In genomic region chr5:35758081-35759053, GRCm38 (mm10) we compare ENCODE assay signal across 8 mouse cellular contexts. TPM values are rescaled to one million over a fixed set of nuclear protein-coding genes. Genes with fewer than 3 reads are reported as not detected.
DNase-seq lines count a peak whose midpoint lies in the region; ATAC-seq lines count a peak whose summit lies in the region.

No protein-coding gene starts in this region.

- no peaks in the 10 kb centered on the region for H3K9me3 ChIP-seq in forebrain, embryonic 14.5 days (replicated peaks; ENCODE audit: control insufficient read depth, low read length)
- no peaks in the 10 kb centered on the region for H3K9me3 ChIP-seq in limb, embryonic 12.5 days
- H3K9me3 ChIP-seq in neural tube, embryonic 12.5 days: no peaks in the 10 kb centered on the region

- H3K27me3 ChIP-seq in forebrain, embryonic 14.5 days (replicated peaks; ENCODE audit: control insufficient read depth, insufficient read depth, low read length): peaks cover 20% of the 10 kb centered on the region
- H3K27me3 ChIP-seq in limb, embryonic 12.5 days: peaks cover 73% of the 10 kb centered on the region
- peaks cover 31% of the 10 kb centered on the region for H3K27me3 ChIP-seq in neural tube, embryonic 12.5 days (replicated peaks)

- peak; percentile 35 for DNase-seq in gastrocnemius, postnatal 10 days
- DNase-seq in gastrocnemius, adult 18-20 months (ENCODE audit: low spot score): no peak
- DNase-seq in R1 (ENCODE audit: low read depth, low spot score): peak; percentile 72
- DNase-seq in forebrain, embryonic 14.5 days (ENCODE audit: low spot score): no peak
- peak; percentile 58 for DNase-seq in induced T-regulatory cell, adult 2 months (ENCODE audit: low read depth)
- no peak for DNase-seq in ovary, postnatal 10 days (ENCODE audit: low spot score)

- peak; percentile 36 for ATAC-seq in forebrain, embryonic 14.5 days
- ATAC-seq in limb, embryonic 12.5 days (ENCODE audit: insufficient number of reproducible peaks, insufficient read depth, low FRiP score, low TSS enrichment, low read depth): peak; percentile 28; the same call in 1 of the 2 replicates
- no peak; the same call in none of the 2 replicates for ATAC-seq in neural tube, embryonic 12.5 days (ENCODE audit: low FRiP score, low read depth)

- WGBS in forebrain, embryonic 14.5 days: 2% methylated on average over 38 of the region's 40 CpGs
- WGBS in limb, embryonic 12.5 days: 2% methylated on average over 40 of the region's 40 CpGs
- WGBS in neural tube, embryonic 12.5 days: 2% methylated on average over 40 of the region's 40 CpGs

- peak overlapping the region; percentile 57 for H3K4me3 ChIP-seq in forebrain, embryonic 14.5 days (ENCODE audit: low read depth, low read length)
- H3K4me3 ChIP-seq in limb, embryonic 12.5 days (replicated peaks): peak overlapping the region; percentile 54
- H3K4me3 ChIP-seq in neural tube, embryonic 12.5 days: peak overlapping the region; percentile 46

- peaks cover 4% of the 10 kb centered on the region; the same call in 1 of the 2 replicates for H3K4me1 ChIP-seq in forebrain, embryonic 14.5 days (ENCODE audit: control insufficient read depth, insufficient read depth, low read length)
- H3K4me1 ChIP-seq in limb, embryonic 12.5 days (replicated peaks): peaks cover 13% of the 10 kb centered on the region
- peaks cover 11% of the 10 kb centered on the region for H3K4me1 ChIP-seq in neural tube, embryonic 12.5 days

- no peaks in the 10 kb centered on the region for H3K36me3 ChIP-seq in forebrain, embryonic 14.5 days (ENCODE audit: control insufficient read depth, insufficient read depth, low read length)
- H3K36me3 ChIP-seq in limb, embryonic 12.5 days: no peaks in the 10 kb centered on the region
- H3K36me3 ChIP-seq in neural tube, embryonic 12.5 days: no peaks in the 10 kb centered on the region

- H3K27ac ChIP-seq in forebrain, embryonic 14.5 days (ENCODE audit: low read depth, low read length): no peak overlapping the region
- H3K27ac ChIP-seq in limb, embryonic 12.5 days: no peak overlapping the region
- H3K27ac ChIP-seq in neural tube, embryonic 12.5 days: no peak overlapping the region

- peak overlapping the region; percentile 62 for H3K9ac ChIP-seq in forebrain, embryonic 14.5 days (ENCODE audit: low read length)
- H3K9ac ChIP-seq in limb, embryonic 12.5 days (replicated peaks): peak overlapping the region; percentile 48
- peak overlapping the region; percentile 51 for H3K9ac ChIP-seq in neural tube, embryonic 12.5 days

- peak overlapping the region; percentile 98 for H3K4me2 ChIP-seq in forebrain, embryonic 14.5 days (ENCODE audit: low read length)
- peak overlapping the region; percentile 98 for H3K4me2 ChIP-seq in limb, embryonic 12.5 days
- H3K4me2 ChIP-seq in neural tube, embryonic 12.5 days (replicated peaks): peak overlapping the region; percentile 97

RNA-seq across cellular contexts. Expression of gene Ablim2, which starts 0.7 kb away (rescaled TPM):
- total RNA-seq in gastrocnemius, postnatal 10 days (2021): 10 to 100 TPM; 51.3 to 68.7 TPM
- total RNA-seq in gastrocnemius, adult 18-20 months (2021): 10 to 100 TPM; 35.0 to 45.0 TPM
- 4.7 and 7.4 TPM in 2 replicates for polyA plus RNA-seq in forebrain, embryonic 14.5 days (2014; fragmentation: Nextera tagmentation; extraction: Ambion mirVana)
- 1.1 TPM in 2 replicates for polyA plus RNA-seq in limb, embryonic 12.5 days (2016; fragmentation: Nextera tagmentation; extraction: Ambion mirVana)
- polyA plus RNA-seq in neural tube, embryonic 12.5 days (2016; fragmentation: Nextera tagmentation; extraction: Ambion mirVana): 3.0 and 4.4 TPM in 2 replicates

RNA-seq across cellular contexts. Expression of gene Sh3tc1, which starts 18.6 kb away (rescaled TPM):
- total RNA-seq in gastrocnemius, postnatal 10 days (2021): 1 to 10 TPM; 3.7 to 5.2 TPM
- total RNA-seq in gastrocnemius, adult 18-20 months (2021): 1 to 10 TPM; 2.1 to 3.9 TPM
- 1.3 and 2.2 TPM in 2 replicates for polyA plus RNA-seq in forebrain, embryonic 14.5 days (2014; fragmentation: Nextera tagmentation; extraction: Ambion mirVana)
- 4.3 and 5.6 TPM in 2 replicates for polyA plus RNA-seq in limb, embryonic 12.5 days (2016; fragmentation: Nextera tagmentation; extraction: Ambion mirVana)
- polyA plus RNA-seq in neural tube, embryonic 12.5 days (2016; fragmentation: Nextera tagmentation; extraction: Ambion mirVana): 3.4 and 3.6 TPM in 2 replicates

Comparison
In these comparisons a context has a peak if more than half of its experiments do, and no peak if none do; other contexts are left out.
1. DNase-seq: peak in gastrocnemius, postnatal 10 days (single experiment), R1 (single experiment) and induced T-regulatory cell, adult 2 months (single experiment); none in gastrocnemius, adult 18-20 months (single experiment), forebrain, embryonic 14.5 days (single experiment) and ovary, postnatal 10 days (single experiment).
2. Peak in every context shown above with its lines, with median percentiles within 50 percentile points of each other: H3K4me2 ChIP-seq, H3K4me3 ChIP-seq and H3K9ac ChIP-seq.